Mouse (Mus musculus) heart, adult 8-10 months (tissue): ENCODE measurements around the gene Postn. TPM values are rescaled to one million over a fixed set of nuclear protein-coding genes. Genes with fewer than 3 reads are reported as not detected.

Experiments
- DNase-seq: peaks from one replicate; pipeline ENCODE4 v3.0.0; 2022; ENCODE audit warnings: low spot score
- total RNA-seq, 4 experiments: library from RNA; stranded (reverse); gene quantifications; 2 replicates each; pipeline ENCODE4 v1.2.4; 2022

The Postn gene
- total RNA-seq: 10 to 100 TPM in 2 of 4 experiments, 1 to 10 TPM in 2; 8.7 to 14.6 (median 11.5) TPM

DNA sequence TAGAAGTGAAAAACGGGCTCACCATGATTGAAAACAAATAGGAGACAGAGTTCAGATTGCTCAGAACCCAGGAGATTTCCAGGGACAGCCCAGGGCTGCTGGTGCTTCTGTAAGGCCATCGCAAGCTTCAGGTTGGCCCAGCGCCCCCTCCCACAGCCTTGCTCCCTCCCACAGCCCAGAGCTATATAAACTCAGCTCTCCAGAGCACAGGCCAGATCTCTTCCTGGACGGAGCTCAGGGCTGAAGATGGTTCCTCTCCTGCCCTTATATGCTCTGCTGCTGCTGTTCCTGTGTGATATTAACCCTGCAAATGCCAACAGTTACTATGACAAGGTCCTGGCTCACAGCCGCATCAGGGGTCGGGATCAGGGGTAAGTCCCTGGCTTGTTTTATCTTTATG lies at the start of gene Postn:
Gene Postn (plus strand): TSS at position 213 of the 400 bp plus-strand sequence.
- no peak for DNase-seq

DNA sequence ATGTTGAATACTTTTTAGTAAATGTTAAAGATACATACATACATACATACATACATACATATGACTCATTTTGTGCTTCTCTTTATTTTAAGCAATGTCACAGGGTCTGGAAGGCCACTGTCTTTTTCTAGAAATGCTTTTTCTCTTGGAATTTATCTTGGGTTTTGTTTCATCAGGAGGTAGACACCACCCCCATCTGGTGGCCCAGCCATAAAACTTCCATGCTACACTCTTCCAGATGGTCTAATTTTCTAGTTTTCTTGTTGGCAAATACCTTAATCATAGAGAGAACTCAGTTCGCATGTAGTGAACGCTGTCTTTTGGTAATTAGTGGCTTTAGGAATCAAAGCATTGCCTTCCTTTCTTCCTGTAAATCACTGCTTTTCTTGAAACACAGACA lies 46.9 kb upstream of the Postn start:
- DNase-seq: no peak

DNA sequence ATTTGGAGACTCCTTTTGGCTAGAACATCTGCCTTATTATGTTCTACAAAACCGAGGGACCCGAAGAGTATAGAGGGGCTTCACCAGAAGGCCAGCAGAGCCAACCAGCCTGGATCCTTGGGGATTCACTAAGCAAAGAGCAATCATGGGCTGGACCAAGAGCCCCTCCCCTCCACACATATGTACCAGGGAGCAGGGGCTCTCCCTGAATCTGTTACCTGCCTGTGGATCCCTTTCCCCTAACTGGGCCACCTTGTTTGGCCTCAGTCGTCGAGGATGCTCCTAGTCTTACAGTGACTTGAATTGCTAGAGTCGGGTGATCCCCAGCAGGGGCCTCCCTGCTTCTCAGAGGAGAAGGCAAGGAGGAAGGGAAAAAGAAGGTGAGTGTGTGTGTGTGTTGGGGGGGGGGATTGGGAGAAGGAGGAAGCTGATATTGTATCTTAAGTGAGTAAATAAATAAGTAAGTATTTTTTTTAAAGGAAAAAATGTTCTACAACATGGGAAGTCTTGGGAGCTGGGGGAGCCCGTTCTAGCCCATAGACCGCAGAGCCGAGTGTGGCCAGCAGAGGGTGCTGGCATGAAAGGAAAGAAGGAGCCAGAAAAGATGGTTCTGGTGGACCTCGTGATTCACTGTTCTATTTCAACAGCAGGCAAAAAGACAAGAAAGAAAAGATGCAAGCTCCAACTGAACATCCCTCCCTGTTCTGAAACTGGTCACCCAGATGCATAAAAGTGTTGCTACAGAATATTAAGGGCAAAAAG lies 7.8 kb upstream of the Postn start:
- peak; percentile 57 for DNase-seq

DNA sequence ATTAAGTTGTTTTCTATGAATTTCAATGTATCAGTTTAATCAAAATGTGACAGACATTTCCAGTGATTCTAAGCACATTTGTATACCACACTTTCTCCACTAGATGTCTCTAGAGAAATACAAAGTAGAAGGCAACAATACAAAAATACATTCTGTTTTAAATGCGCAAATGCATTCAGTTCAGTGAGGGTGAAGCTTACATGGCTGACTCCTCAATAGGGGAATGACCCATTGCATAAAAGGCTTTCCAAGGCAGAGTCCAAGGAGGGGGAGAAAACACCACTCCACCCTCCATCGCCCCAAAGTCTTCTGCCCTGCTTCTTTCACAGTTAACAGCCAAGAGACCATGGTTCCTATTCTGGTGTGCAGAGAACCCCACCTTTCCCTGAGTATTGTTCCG lies 3.3 kb upstream of the Postn start:
- DNase-seq: no peak

DNA sequence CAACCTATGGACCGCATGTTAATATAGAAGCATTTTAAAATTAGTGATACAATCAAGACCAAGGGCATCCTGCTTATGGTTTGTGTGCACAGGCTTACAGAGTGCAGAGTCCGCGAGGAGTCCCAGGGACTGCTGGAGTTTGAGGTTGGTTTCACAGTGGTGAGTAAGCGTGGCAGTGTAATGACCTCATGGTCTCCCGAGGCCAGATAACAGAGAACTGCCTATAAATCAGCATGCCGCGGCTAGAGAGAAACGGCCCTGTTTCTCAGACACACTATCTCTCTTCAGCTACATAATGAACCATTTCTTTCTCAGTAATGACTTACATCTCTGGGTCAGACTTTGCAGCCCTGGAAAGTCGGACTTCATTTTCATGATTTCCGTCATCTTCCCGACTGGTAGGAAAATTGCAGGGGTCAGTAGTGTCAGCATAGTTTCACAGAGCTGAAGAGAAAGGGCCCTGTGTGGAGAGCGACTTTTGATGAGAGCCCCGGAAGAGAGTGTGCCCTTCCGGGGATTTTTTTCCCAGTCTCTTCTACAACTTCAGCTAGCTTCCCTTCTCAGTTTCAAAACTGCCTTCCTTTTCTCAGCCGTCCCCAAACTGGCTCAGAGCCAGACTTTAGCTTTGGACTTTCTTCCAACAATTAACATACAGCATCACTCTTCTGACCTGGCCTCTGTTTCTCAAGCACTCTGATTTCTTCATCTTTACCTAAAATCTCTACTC lies 2.3 kb upstream of the Postn start:
- no peak for DNase-seq

DNA sequence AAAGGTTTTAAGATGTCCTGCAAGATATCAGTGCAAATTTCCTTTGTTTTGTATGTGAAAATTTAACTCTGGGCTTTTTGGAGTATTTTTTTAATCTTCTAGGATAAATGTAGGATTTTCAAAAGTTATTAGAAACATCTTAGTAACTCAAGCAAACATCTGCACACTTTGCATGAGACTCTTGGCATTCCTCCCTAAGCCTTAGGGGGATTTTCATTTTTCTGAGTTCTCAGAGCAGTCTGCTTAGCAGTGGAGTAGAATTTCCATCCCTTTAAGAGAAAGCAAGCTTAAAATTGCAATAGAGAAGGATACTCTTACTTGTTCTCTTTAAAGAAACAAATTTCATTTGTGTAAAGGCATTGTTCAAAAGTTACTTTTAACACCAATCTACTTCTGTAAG lies 747 bp downstream of the Postn start:
- no peak for DNase-seq

DNA sequence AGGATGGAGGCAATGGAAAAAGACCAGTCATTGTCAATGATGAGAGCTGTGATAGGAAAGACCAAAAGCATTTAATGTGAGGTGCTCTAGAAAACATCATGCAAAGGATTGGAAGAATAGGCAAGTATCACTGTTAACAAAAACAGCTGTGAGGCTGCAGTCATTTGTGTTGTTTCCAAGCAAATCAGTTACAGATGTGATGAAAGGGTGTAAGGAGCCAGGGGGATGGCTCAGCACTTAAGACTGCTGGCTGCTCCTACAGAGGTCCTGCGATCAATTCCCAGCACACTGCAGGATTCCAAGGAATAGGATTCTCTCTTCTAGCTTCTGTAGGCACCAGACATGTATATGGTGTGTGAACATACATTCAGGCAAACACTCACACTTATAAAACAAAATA lies 10.1 kb downstream of the Postn start:
- DNase-seq: no peak

DNA sequence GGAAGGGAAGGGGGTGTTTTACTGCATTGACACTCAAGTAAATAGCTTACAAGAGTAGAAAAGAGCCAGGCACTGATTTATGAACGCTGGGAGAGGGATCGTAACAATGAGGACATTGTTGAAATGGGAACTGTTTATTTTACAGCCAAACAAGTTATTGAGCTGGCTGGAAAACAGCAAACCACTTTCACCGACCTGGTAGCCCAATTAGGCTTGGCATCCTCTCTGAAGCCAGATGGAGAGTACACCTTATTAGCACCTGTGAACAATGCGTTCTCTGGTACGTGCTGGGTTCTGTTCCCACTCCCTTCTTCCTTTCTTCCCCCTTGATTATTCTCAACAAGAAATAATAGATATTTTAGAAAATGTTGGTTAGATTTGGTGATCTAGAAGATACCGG lies 11.7 kb downstream of the Postn start:
- DNase-seq: no peak

DNA sequence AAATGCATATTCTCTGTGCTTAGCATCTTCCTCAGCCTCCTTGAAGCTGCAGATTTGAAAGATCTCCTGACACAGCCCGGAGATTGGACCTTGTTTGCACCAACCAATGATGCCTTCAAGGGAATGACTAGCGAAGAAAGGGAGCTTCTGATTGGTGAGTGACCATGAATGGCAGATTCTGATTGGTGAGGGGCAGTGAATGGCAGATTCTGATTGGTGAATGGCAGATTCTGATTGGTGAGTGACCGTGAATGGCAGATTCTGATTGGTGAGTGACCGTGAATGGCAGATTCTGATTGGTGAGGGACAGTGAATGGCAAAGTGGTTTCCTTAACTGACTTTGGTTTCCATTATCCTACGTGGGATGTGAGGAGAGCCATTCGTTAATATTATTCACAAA lies 15.1 kb downstream of the Postn start:
- DNase-seq: no peak

DNA sequence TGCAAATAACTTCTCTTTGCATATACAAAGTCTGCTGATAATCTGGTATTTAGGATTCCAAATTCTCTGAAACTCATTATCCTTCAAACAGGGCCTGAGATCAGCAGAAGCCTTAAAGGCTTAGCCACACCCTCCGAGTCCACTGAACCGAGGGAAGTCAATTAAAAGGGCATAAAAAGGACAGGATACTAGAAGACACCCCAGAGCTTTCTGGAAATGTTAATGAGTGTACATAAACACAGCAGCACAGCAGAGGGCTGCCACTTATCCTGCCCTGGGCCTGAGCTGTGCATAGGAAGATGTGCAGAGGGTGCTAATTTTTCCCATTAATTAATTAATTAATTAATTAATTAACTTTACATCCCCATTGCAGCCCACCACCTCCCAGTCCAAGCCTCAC lies 16.7 kb downstream of the Postn start:
- DNase-seq: no peak

DNA sequence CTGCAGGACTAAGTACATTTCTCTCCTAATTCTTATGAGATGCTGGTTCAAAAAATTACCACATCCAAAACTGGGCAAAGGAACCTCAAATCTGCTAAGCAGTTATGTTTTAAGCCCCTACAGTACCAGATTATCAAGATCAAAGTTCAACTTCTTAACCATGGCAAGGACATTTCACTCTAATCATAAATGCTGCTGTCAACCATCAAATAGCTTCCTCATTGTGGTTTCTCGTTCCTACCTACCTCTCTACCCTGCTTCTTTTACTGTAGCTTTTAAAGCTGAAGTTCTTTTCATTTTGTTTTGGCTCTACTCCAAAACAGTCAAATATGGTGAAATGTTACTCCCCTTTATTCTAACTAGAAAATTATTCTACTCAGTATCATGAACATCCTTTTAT lies 17.2 kb downstream of the Postn start:
- DNase-seq: no peak

DNA sequence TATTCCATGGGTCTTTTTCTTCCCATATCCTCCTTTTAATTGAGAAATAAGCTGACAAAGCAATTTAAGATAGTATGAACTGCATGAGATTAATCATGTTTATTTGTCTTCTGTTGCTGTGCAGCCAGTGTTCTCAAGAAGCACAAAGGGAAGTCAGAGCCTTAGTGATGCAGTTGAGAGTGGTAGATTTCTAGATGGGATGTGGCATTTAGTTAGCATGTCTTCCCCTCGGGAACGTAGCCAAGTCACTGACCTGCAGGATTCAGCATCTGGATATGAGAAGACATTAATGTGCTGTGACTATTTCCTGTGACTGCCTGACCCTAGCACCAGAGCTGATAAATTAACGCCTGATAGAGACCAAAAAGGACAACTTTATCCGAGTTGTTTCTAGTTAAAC lies 19.1 kb downstream of the Postn start:
- no peak for DNase-seq

DNA sequence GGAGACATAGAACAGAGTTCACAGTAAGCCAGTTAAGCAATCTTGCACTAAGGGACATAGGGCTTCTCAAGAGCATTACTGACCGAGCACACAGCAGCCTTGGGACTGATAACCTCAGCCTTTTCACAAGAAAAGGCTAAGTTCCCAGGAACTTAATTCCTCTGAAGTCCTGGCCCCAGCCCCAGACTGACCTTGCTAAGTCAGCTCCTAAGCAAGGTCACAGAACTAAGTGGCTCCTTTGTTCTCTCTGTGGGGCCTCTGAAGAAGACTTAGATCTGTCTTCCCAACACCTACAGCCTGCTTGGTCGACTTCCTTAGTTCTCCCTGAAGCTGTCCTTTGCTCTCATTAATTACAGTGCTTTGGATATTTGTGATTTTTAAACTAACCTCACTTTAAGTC lies 38.4 kb downstream of the Postn start:
- DNase-seq: no peak

DNA sequence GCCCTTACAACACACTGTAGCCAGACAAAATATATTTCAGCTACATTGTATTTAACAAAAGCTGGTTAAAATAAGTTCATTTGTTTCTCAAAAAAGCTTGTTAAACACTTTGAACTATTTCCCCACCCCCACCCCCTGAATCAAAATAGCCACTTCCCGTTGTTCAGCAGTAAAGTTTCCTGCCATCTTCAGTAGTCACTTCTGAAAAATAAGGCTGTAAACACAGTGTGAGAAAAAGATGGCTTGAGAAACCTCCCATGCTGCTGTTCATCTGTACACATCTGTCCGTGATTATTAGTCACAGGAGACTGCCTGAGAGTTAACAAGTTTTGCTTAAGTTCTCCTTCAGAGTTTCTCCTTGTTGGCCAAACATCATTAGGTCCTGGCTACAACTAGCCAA lies 39.0 kb downstream of the Postn start:
- no peak for DNase-seq

DNA sequence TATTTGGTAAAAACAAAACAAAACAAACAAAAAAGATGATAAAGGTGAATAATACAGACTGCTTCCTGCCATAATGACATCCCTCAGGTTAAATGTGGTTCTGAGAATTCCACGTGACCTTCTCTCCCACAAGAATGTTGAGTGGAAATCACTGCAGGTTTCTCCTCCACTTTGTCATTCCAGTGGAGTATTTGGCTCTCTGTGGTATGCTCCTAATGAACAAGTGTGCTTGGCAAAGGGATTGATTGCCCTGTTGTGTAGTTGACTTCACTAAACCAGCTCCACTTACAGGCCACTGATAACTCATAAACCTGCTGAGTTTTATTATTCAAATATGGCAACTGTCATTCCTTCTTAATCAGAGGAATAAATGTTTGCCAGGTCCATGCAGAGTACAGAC lies 39.7 kb downstream of the Postn start:
- no peak for DNase-seq

DNA sequence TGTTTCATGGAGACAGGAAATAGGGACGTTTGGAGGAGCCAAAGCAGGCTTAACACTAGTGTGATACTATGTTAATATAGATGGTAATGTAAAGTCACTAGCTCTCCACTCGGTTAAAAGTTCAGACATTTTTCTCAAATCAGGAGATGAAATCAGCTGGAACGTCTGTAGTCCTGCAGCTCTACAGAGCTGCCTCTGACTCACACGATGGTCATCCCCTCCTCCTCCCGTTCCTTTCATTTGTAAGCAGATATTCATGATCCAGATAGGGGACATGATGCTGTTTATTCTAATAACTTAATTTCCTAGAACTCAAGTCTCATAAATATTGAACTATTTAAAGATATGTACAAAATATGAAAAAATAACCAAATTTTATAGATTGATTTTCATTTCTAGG lies 40.8 kb downstream of the Postn start:
- no peak for DNase-seq

DNA sequence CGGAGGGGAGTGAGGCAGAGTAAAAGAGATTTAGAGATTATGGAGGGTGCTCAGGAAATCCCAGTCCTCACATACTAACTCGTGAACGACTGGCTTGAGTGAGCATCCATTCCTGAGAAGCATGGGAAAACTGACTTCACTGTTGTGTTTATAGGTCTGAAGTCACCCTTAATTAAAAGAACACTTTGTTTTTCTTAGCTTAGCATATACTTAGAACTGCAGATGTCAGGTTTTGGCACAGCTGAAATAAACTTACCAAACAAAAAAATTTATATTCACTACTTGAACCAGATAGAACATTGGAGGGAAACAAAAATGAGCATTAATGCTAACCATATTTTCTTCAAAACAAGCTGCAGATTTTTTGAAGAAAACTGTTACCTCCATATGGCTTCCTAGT lies 42.9 kb downstream of the Postn start:
- DNase-seq: no peak

DNA sequence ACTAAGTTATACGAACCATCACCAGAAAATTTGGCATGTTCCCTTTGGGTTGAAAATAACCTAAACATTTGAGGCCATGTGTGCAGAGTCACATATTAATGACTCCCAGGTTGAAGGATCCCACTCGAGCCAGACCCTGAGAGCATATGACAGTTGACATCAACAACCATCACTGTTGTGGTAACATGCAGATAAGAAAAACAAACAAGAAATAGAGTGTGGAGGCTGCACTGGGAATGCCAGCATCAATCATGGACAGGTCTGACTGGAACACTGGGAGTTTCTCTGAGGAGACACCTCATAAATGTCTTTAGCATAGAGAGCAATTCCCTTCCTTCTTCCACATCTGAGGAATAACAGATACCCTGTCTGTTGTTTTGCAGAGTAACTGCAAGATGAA lies 45.7 kb downstream of the Postn start:
- DNase-seq: no peak

DNA sequence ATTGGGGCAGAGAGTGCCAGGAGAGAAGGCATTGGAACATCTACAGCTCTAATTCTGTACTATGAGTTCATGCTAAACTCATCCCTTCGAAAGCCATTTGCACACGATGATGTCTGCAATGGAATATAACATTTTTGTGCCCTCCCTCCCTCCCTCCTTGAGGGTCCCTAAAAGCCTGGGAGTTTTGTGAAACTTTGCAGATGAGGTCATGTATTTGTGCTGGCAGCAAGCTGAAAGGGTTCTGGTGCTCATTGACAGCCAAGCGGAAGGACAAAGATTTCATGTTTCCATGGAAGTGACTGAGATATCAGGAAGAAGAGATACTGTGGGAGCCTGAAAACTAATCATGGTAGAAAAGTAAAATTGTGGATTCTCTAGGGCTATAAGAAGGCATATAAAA lies 50.1 kb downstream of the Postn start:
- no peak for DNase-seq

DNA sequence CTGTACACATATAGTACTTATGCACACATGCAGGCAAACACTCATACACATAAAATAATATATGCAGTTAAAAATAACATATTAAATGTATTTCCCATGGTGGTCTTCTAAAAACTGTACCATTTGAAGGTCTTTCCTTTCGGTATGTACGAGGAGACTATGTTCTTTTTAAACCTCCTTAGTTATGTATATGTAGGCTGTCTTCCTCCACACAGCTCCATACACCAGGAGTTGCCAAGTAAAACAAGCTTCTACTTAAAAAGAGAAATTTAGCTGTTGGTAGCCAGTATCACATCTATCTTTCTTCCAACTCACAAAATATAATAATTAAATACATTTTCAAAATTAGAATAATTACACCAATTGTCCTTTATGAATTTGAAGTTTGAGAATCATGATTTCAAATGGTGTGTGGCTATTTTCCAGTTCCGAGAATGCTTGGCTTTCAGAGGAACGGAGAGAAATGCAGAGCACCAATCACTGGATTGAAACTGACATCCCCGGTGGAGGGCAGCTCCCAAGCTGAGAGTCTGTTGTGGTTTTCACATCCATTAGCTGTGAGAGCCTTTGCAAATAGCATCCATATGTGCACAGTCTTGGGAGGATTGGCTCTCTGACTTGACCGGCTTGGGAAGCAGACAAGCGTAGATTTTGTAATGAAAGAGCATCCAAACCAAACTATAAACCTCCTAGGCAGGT lies 52.1 kb downstream of the Postn start:
- no peak for DNase-seq

DNA sequence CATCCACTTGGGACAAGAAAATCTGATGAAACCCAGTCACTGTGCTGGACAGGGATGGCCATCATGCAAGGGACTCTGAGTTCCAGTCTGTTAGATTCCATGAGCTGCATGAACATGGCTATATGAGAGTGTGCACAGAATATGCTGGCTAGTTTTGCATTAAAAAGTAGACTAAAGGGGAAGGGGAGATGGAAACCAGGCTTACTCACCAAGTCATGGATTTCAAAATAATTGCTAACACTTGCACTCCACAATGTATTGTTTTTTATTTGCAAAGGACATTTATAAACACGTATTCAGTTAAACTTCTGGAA lies 52.6 kb downstream of the Postn start:
- no peak for DNase-seq

DNA sequence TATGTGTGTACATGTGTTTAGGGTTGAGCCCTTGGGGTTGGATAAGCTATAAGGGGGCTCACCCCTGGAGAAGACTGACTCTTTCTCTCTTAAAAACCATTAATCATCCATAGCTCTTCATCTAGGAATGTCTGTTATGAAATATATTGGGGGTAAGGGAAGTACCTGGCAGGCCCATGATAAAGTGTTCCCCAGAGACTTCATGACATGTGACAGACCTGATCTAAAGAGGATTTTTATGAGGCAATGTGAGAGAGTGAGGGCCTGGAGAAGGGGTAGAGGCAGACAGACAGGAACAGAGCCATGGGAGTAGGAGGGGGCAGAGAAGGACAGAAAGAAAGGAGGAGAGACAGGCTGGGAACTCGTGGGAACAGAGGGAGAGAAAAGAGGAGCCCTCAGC lies 53.5 kb downstream of the Postn start:
- no peak for DNase-seq

DNA sequence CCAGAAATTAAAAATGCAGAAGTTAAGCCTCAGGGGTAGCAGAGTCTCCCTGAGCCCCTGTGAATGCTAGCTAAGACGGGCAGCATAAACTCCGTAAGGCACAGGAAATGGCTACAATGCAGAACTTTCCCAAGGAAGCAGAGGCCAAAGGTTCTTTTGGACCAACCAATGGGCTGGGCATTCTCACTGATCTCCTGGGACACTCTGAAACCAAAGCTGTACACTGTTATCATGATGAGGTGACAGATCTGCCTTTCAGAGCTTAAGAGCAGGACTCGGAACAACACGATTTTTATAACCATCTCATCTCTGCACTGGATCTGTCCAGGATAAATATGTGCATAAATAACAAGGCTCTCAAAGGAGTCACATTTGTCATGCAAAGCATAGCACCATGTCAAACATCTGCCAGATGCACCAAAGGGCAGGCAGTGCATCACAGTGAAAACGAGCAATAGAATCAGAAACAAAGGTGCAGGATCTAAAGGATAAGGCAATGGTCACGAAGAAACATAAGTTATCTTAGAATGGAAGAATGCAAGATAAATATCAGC lies 57.0 kb downstream of the Postn start:
- no peak for DNase-seq
